Mouse (Mus musculus) adrenal gland, adult (tissue): Measurements from ENCODE around the gene Chd9.
"Not testable (repeated sequence)": the region's sequence is repeated elsewhere in the genome, so short reads cannot be mapped to it uniquely, and the experiment has no call there.

ENCODE experiments used
- DNase-seq, 2 experiments: peaks; one replicate each; pipeline ENCODE4 v3.0.0; 2022 to 2023; ENCODE audit warnings: low spot score in 1 of 2; ENCODE audit not compliant: inconsistent age in 2 of 2

Chd9 gene

DNA sequence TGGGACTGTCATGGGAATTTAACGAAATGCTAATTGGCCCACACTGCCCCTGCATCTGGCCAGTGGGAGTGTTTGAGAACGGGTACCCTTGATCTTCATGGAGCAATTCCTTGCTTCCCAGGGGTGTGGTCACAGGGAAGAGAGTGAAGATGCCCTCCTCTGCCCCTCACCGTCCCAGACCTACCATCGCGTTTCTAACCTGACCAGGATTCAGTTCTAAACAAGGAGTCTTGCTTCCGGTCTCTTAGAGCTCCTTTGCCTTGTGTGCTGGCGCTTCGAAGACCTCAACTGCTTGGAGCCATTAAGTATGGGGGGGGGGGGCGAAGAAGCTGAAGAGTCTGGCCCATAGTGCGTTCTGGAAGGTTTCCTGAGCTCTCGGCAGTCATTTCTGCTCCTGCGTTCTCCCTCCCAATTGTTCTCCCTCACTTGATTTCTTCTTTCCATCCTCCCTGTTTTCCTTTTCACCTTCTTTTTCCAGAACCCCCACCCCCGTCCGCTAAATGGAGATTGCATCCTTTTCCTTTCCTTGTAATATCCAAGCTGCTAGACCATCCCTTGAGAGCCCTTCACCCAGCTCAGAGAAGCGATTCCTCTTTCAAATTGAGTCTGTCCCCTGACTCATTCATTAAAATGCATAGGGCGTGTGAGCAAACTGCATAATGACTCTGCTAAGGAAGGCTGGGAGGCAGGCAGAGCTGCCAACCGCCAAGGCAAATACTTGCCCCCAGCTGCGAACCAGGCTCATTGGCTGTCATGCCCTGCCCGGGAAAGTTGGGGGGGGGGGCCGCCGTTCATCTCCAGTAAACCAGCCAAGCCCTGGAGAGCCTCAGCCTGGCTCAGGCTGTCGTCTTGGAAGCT lies 42.0 kb downstream of the Chd9 start:
- peak in 1 of 2 experiments; percentile 69 for DNase-seq

DNA sequence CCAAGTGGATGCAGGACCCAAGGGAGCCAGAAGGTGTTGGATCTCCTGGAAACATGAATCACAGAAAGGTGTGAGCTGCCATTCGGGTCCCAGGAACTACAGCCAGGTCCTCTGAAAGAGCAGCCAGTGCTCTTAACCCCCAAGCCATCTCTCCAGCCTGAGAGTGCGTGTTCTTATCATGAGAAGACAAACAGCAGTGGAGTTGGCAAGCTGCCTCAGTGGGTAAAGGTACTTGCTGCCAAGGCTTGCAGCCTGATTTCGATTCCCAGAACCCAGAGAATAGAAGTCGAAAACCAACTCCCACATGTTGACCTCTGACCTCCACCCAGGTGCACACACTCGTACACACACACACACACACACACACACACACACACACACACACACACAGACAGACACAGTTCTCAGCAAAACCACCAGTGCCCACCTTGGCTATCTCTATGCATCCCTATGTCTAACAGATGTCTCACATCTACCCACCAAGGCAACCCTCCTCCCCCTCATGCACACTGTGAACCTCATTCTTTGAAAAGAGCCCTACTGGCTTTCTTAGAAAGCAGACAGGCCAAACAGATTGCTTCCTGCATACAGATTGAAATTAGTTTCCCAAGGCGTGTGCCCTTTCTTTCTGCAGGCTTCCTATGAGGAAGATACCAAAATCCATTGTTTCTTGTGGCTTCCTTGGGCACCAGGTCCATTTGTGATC lies 43.4 kb downstream of the Chd9 start:
- DNase-seq, result peak; percentile 68 to 85

DNA sequence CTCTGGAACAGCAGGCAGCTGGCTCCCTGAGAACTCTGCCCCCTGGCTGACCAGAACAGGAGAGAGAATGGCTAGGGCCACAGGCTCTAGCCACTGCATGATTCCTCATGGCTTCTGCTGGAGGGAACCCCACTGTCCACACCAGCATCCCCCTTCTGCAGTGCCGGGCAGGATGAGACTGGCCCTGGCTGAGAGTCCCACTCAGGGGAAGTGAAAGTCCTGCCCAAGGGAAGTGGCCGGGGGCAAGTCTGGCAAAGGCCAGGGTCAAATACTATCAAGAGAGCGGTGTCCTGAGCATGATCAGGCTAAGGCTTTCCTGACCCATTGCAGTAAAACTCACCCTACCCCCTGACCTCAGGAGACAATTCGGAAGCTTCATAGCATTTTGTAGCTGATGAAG lies 44.9 kb downstream of the Chd9 start:
- peak; percentile 39 to 66 for DNase-seq

DNA sequence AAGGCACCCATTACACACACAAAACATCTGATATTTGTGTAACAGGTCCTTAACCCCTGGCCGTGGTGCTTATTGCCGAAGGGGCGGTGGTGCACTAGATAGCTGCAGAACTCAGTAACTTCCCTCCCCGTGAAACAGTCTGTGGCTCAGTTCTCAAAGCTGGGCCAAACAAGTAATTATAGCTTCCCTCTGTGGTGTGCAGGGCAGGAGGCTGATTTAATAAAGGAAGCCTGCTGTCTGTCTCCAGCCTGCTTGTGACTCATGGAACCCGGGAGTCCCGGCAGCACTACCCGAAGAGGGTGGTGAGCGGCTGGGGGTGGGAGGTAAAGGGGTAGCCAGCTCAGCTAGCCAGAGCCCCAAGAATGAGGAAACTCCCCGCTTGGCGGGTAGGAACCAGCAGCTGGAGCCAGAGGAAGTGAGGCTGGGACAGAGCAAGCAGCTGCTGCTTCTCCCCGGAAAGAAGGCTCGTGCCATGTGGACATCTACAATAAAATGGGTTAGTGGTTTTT lies 48.1 kb downstream of the Chd9 start:
- DNase-seq, result peak; percentile 86 to 94

DNA sequence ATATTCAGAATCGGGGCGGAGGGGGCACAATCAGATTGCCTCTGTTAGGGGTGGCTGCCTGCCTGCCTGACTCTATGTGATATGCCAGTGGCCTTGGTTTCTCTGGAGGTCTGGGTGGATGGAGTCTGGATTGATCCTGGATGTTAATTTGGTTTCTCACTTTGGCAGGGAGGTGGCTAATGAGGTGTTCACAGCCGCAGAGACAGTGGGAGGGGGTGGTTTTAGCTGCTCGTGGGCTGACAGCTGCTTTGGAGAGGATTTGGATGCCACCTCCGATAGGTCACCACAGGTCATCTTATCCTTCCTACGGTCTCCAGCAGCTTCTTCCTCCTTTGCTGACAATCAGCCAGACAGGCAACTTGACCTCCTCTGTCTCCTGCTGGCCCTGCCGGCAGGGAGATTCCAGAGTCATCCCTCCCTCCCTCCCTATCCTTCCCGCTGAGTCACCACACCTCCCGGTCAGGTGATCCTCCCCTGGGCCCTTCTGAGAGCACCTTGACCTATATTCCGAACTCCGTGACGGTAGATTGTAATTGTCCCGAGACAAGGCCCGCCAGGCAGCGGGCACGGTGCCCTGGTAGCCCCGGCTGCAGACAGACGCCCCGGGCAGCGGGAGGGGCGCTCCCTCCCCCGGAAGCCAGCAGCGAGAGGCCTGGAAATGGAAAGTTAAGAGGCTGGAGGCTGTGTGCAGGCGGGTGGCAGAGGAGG lies 48.7 kb downstream of the Chd9 start:
- peak; percentile 93 to 97 for DNase-seq

DNA sequence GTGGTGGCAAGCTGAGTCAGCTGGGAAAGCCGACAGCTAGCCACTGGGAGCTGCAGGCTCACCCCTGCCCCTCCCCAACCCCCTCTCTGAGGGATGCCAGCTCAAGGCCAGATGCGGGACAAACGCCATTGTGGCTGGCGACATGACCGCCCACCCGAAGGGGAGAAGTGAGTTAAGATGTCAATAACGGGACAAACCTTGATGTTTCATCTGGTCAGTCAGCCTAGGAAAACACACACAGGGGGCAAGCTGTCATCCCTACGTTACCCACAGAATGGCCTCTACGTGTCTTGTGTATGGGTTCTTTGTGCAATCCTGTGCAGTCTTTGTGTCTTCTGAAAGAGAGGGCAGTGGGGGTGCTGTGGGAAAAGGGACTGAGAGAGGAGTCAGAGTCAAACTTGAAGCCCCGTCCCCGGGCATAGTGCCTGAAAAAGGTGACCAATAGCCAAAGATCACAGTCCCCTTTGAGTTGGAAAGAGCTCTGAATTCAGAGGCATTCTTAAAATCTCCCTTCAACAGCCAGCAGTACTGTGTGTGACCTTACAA lies 49.4 kb downstream of the Chd9 start:
- no peak for DNase-seq

DNA sequence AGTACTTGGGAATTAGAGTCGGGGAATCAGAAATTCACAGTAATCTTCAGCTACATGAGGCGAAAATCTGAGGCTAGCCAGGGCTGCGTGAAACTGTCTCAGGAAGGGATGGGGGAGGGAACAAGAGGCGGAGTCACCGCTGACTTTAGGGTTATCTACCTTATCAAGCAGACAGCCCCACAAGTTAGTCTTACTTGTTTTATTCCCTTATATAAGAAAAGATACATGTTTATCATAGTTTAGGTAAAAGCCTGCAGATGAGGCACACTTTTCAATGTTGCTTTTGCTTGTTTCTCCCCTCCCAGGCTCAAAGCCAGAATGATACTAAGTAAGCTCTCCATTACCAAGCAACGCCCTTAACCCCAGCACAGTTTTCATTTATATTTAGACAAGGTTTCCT lies 50.4 kb downstream of the Chd9 start:
- no peak for DNase-seq

DNA sequence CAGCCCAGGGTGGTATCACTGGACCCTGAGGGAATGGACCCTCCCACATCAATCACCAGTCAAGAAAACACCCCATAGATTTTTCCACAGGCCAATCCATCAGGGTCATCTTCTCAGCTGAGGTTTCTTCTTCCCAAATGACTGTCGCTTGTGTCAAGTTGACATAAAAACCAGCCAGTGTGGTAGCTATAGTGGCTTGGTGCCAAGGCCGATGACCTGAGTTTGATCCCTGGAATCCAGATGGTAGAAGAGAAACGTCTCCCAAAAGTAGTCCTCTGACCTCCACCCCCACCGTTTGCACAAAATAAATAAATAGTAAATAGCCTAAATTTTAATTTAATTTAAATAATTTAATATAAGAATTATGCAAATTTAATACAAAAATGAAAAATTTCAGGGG lies 51.9 kb downstream of the Chd9 start:
- peak in 1 of 2 experiments; percentile 42 for DNase-seq

DNA sequence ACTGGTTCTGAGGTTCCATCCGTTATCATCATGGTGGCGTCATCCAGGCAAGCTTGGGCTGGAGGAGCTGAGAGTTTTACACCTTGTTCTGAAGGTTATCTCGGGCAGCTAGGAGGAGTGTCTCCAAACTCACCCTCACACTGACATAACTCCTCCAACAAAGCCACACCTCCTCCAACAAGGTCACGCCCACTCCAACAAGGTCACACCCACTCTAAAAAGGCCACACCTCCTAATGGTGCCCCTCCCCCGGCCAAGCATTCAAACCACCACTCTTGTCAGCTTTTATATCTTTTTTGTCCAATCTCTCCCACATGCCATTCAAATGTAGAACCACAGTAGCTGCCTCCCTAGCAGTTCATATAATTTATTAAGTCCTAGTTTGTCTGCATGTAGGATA lies 53.0 kb downstream of the Chd9 start:
- no peak for DNase-seq

DNA sequence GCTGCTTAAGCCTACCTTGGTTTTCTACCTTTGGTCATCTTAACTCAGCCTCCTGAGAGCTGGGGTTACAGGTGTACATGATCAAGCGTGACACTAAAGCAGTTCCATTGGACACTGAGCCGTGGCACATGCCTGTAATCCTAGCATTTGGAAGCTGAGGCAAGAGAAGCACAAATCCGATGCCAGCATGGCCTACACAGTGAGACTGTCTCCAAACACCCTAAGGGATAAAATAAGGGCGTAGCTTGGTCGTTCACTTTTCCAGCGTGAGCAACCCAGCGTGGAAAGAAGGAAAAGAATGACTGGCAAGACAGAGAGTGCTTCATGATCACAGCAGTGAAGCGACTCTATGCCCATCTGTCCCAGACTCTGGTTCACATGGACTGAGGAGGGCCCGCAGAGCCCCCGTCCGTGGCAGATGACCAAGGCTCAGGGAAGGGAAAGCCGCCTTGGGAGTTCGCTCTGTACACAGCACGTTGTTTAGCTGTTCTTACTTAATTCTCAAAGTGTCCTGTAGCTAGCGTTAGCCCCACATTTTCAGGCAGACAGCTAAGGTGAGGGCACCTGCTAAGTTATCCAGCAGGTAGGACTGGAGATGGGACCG lies 54.0 kb downstream of the Chd9 start:
- no peak for DNase-seq

DNA sequence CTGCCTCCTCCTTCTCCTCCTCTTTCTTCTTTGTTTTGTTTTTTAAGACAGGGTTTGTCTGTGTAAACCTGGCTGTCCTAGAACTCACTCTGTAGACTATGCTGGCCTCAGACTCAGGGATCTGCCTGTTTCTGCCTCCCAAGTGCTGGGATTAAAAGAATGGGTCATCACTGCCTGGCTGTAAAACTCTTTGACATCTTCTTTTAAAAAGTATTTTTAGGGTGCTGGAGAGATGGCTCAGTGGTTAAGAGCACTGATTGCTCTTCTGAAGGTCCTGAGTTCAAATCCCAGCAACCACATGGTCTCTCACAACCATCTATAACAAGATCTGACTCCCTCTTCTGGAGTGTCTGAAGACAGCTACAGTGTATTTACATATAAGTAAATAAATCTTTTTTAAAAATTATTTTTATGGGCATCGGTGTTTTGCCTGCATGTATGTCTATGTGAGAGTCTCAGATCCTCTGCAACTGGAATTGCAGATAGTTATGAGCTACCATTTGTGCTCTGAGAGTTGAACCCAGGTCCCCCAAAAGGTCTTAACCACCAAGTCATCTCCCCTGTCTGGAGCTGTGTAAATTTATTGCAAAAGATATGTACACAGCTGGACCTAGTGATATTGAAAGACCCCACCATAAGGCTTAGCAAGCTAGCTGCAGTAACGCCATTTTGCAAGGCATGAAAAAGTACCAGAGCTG lies 57.7 kb downstream of the Chd9 start:
- no peak for DNase-seq

DNA sequence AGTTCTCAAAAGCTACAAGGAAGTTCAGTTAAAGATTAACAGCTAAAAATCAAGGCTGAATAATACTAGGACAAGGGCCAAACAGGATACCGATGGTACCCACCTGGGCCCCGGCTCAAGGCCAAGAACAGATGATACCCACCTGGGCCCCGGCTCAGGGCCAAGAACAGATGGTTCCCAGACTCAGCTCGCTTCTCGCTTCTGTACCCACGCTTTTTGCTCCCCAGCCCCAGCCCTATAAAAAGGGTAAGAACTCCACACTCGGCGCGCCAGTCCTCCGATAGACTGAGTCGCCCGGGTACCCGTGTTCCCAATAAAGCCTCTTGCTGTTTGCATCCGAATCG lies 58.2 kb downstream of the Chd9 start:
- DNase-seq, result not testable (repeated sequence)

DNA sequence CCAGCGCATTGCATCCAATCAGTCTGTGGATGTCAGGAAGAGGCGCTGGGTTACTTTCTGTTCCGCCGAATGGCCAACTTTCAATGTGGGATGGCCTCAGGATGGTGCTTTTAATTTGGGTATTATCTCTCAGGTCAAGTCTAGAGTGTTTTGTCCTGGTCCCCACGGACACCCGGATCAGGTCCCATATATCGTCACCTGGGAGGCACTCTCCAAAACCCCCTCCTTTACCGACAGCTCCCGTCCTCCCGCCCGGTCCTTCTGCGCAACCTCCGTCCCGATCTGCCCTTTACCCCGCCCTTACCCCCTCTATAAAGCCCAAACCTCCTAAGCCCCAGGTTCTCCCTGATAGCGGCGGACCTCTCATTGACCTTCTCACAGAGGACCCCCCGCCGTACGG lies 59.2 kb downstream of the Chd9 start:
- not testable (repeated sequence) for DNase-seq

DNA sequence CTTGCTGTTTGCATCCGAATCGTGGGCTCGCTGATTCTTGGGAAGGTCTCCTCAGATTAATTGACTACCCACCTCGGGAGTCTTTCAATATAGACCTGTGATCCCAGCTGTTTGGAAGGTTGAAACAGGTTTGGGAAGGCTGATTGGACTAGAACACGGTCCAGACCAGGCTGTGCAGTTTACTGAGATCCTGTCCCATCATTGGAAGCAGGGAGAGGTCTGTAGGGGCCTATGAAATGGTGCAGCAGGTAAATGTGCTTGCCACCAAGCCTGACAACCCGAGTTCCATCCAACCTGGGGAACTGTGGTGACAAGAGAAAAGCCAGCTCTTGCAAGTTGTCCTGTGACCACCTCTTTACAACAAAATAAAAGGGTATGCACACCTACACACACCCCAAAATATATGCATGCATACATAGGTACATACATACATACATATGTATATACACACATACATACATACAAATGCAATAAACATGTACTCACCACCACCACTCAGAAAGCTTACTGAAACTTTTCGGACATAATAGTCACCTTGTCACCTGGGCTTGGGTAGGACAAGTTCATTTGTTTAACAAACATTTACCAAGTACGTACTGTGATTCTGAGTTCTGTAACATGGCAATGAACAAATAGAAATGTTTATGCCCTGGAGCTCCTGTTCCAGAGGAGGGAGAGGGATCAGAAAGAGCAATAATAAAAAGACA lies 63.9 kb downstream of the Chd9 start:
- no peak for DNase-seq

DNA sequence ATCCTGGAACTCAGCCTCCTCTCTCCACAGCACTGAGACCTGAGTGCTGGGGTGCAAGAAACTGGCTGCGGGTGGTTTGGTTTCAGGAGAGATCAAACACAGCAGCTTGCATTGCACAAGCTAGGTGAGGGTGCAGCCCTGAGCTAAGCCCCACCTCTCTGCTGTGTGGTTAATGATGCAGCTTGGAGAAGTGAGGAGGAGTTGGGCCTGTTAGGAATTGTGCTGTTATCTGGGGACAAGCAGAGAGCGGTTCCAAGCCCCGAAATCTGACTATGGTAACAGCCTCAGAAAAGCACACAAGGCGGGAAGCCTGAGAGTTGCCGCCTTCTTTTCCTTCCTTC lies 64.4 kb downstream of the Chd9 start:
- no peak for DNase-seq

DNA sequence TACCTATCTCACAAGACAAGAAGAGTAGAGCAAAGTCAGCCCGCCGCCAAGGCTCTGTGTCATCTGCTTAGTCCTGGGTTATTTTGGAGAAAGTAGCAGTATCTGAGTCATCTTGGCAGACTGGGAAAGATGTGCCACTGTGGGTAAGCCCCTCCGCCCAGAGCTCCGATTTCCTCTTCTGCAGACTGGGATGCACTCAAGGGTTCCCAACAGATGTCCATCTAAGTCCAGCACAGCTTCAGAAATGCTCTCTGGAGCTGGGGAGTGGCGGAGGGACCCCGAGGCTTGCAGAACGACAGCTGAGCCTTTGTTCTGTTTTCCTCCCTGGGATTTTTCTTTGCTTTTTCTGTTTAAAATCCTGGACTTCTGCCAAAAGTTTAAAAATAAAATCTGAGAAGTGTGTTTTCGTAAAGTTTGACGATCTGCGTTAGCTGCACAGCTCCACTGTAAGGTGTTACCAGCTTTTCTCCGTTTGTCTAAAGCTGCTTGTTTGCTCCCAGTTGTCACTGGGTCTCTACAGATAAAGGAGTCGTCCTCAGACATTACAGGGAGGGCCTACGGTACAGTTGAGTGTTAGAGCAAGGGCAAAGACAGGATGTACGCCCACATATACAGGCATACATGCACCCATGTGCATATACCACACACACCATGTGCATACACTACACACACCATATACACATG lies 66.2 kb downstream of the Chd9 start:
- no peak for DNase-seq

DNA sequence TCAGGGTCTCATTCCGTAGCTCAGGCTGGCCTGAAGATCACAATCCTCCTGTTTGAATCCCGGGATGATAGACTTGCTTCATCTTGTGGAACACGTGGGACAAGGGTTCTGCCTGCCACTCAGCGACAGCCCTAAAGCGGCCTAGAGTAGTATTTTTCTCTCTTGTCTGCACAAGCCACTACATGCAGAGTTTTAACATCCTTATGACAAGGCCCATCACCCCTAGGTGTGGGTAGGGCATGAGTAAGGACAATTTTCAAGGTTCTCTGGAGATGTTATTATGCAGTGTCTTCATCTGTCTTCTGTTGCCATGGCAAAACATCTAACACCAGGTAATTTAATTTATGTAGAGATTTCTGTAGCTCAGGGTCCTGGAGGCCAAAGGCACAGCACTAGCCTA lies 69.2 kb downstream of the Chd9 start:
- no peak for DNase-seq

DNA sequence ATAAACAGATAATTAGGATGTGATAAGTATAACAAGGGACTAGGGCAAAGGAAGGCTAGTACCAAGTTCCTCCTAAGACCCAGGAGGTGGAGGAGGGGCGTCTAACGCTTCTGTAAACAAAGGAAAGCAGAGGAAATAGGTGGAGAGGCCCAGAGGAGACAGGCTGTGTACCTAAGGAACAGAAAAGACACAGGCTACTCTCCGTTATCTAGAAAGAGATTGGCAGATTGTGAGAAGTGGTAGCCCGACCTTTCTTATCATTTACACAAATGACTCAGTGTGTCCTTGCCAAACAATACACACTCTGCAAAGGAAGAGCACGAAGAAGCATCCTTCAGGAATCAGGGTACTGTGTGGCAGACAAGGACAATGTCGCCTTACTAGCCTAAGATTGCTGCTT lies 70.4 kb downstream of the Chd9 start:
- peak in 1 of 2 experiments; percentile 61 for DNase-seq

DNA sequence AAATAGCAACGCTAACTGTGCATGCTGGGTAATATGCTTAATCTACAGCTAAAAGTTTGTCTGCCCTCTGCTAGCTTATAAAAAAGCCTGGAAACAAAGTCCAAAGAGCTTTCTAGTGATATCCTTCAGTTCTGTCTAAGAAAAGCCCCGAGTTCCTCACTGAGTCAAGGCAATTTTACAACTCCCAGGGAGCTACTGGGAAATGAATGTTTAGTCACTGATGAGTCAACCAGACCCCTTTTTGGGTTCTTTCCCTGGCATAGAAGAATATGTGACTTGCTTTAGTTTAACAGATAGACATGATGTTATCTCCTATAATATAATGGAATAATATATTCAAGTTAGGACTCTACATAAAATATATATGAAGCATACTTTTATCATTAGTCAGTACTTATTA lies 73.8 kb downstream of the Chd9 start:
- DNase-seq, result no peak
